Mouse (Mus musculus) hindbrain, embryonic 13.5 days (tissue): ENCODE measurements at regions not wholly inside any gene's neighbourhood (a gene's known extent, or its start where the extent isn't known, plus 50 kb on each side); places are given as distances from the start of the nearest gene placed in this dataset. TPM values are rescaled to one million over a fixed set of nuclear protein-coding genes. Genes with fewer than 3 reads are reported as not detected.

Source experiments
- ATAC-seq: fragments of 200-750 bp; cut with Nextera tagmentation; 2 replicates; pipeline ENCODE4 v1.8.0; 2017; ENCODE audit warnings: moderate TSS enrichment; ENCODE audit not compliant: low FRiP score
- H3K27ac ChIP-seq: fragments of 300-500 bp; sonication (generic); 2 replicates; pipeline ENCODE4 v1.5.1; 2015; ENCODE audit warnings: inconsistent platforms, mild to moderate bottlenecking, moderate library complexity
- H3K27me3 ChIP-seq: fragments of 300-500 bp; sonication (generic); 2 replicates; pipeline ENCODE4 v1.6.1; 2015; ENCODE audit warnings: mild to moderate bottlenecking, inconsistent platforms
- H3K36me3 ChIP-seq: fragments of 300-500 bp; sonication (generic); 2 replicates; pipeline ENCODE4 v1.6.1; 2015; ENCODE audit warnings: mild to moderate bottlenecking, inconsistent platforms
- H3K4me1 ChIP-seq: fragments of 300-500 bp; sonication (generic); replicated peaks from 2 replicates; pipeline ENCODE4 v1.6.1; 2015; ENCODE audit warnings: inconsistent platforms
- H3K4me2 ChIP-seq: fragments of 300-500 bp; sonication (generic); 2 replicates; pipeline ENCODE4 v1.6.1; 2015; ENCODE audit warnings: inconsistent platforms, mild to moderate bottlenecking, moderate library complexity
- H3K4me3 ChIP-seq: fragments of 300-500 bp; sonication (generic); 2 replicates; pipeline ENCODE4 v1.5.1; 2015; ENCODE audit warnings: mild to moderate bottlenecking, inconsistent platforms
- H3K9ac ChIP-seq: fragments of 300-500 bp; sonication (generic); 2 replicates; pipeline ENCODE4 v1.6.1; 2015; ENCODE audit warnings: mild to moderate bottlenecking, inconsistent platforms
- H3K9me3 ChIP-seq: fragments of 300-500 bp; sonication (generic); 2 replicates; pipeline ENCODE4 v1.6.1; 2016; ENCODE audit warnings: inconsistent platforms
- WGBS: fragments of 180-500 bp; shearing (Covaris S2); methylation state at CpG from one replicate; pipeline ENCODE4 v1.1.7; 2015; 5-methylcytosine and 5-hydroxymethylcytosine counted together
- microRNA counts: library from miRNA; unstranded; fragments of <30 nt; microRNA quantifications from one replicate; lab custom pipeline; 2016
- microRNA-seq: library from miRNA; unstranded; fragments of <30 nt; microRNA quantifications from one replicate; pipeline ENCODE4, GENCODE M21; 2016

DNA sequence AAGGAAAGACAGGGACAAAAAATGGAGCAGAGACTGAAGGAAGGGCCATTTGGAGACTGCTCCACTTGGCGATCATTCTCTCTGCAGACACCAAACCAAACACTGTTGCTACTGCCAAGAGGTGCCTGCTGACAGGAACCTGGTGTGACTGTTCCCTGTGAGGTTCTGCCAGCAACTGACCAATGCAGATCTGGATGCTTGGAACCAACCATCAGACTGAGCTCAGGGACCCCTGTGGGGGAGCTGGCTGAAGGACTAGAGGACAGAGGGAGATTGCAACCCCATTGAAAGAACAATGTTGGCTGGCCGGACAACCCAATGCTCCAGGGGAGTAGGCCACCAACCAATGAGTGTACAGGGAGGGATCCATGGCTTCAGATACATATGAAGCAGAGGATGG lies 139.2 kb upstream of the Cep126 start:
- 90% methylated on average over 2 of the region's 2 CpGs for WGBS
- no peak overlapping the region for H3K4me2 ChIP-seq

DNA sequence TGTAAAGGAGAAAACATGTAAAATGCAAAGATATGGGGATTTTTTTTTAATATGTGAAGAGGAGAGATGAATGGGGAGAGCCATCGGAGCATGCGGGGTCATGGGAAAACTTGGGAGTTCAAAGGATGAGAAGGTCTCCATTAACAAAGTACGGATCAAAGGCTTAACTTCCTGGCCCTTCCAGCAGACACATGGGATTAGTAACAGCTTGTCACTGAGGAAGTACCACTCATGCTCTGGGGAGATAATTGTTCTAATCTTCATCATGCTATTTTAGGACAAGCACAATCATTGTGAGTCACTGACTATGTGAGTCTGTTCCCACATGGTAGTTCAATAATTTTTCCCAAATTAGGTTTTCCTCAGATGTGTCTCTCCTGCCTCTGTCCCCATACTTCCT lies 115.4 kb upstream of the Cep126 start:
- no peak overlapping the region for H3K27ac ChIP-seq
- no peak overlapping the region for H3K4me3 ChIP-seq
- no peak overlapping the region for H3K9ac ChIP-seq
- no peak overlapping the region for H3K4me2 ChIP-seq
- WGBS = 85% methylated on average over 3 of the region's 3 CpGs
- no peaks in the 10 kb centered on the region for H3K9me3 ChIP-seq
- H3K4me1 ChIP-seq = no peaks in the 10 kb centered on the region
- H3K36me3 ChIP-seq = no peaks in the 10 kb centered on the region
- no peaks in the 10 kb centered on the region for H3K27me3 ChIP-seq
- ATAC-seq = no peak

More for the DNA sequence above, 139.2 kb upstream of the Cep126 start:
- Histone ChIP-seq H3K27ac (no peak overlapping the region), H3K9ac (no peak overlapping the region), H3K36me3 (no peaks in the 10 kb centered on the region), H3K4me3 (no peak overlapping the region), H3K9me3 (no peaks in the 10 kb centered on the region), H3K4me1 (no peaks in the 10 kb centered on the region), H3K27me3 (no peaks in the 10 kb centered on the region)
- no peak for ATAC-seq

DNA sequence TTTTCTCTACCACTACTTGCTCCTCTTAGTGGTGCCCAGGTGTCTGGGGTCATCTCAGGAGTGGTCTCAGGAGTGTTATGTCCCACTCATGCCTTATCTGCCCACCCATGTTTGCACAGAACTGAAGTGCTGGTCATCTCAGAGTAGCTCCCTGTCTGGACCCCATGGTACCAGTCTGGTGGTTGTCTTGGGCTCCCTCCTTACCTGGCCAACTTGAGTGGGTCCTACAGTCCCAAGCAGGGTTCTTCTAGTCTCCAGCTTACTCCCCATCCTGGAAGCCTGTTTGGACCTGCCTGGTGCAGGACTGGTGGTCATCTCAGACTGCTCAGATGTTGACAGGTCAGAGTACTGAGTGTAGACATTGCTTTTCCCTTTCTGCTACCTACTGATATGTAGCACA lies 94.0 kb upstream of the Cep126 start:
- H3K27me3 ChIP-seq = no peaks in the 10 kb centered on the region
- ATAC-seq = no peak
- H3K4me3 ChIP-seq = no peak overlapping the region
- H3K4me2 ChIP-seq = no peak overlapping the region
- no peak overlapping the region for H3K9ac ChIP-seq
- no peaks in the 10 kb centered on the region for H3K9me3 ChIP-seq
- no peaks in the 10 kb centered on the region for H3K36me3 ChIP-seq
- no peaks in the 10 kb centered on the region for H3K4me1 ChIP-seq
- no peak overlapping the region for H3K27ac ChIP-seq

DNA sequence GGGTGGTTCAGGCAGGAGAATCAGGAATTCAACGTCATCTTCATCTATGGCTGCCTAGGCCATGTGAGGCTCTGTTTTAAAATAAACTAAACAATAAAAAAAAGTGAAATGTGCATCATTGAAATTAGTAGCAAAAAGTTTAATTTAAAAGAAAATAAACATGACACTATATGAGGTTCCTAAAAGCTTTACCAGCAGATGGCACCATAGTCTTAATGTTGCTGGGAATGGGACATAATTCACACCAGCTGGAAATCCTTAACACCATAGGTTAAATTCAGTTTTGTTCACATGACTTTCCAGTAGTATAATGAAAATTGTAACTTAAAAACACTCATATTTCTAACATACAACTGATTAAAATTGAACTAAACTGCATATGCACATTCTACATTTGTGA lies 92.3 kb upstream of the Cep126 start:
- H3K9ac ChIP-seq = no peak overlapping the region
- no peaks in the 10 kb centered on the region for H3K9me3 ChIP-seq
- WGBS = 42% methylated on average over 1 of the region's 1 CpGs
- H3K27ac ChIP-seq = no peak overlapping the region
- no peaks in the 10 kb centered on the region for H3K36me3 ChIP-seq
- H3K4me3 ChIP-seq = no peak overlapping the region
- H3K27me3 ChIP-seq = no peaks in the 10 kb centered on the region
- no peak overlapping the region for H3K4me2 ChIP-seq
- peak; percentile 63; the same call in 1 of the 2 replicates for ATAC-seq
- no peaks in the 10 kb centered on the region for H3K4me1 ChIP-seq

DNA sequence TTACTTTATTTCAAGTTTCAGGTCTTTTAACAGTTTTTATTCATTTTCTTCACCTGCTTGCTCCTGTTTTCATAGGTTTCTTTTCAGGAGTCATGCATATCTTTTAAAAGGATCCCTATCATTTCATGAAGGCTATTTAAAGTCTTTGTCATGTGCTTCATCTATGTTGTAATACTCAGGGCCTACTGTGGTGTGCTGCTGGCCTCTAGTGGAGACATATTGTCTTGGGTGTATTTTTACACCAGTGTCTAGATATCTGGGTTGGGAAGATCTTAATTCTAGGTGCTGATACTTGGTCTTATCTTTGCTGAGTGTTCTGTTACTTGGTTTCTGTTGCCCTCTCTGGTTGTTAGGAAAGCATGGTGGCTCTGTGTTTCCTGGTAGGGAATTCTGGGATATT lies 74.8 kb upstream of the Cep126 start:
- no peaks in the 10 kb centered on the region for H3K27me3 ChIP-seq
- H3K9me3 ChIP-seq = no peaks in the 10 kb centered on the region
- ATAC-seq = peak; percentile 66; the same call in 1 of the 2 replicates
- no peak overlapping the region for H3K4me3 ChIP-seq
- H3K9ac ChIP-seq = no peak overlapping the region
- H3K36me3 ChIP-seq = no peaks in the 10 kb centered on the region
- H3K4me2 ChIP-seq = no peak overlapping the region
- no peaks in the 10 kb centered on the region for H3K4me1 ChIP-seq
- no peak overlapping the region for H3K27ac ChIP-seq

DNA sequence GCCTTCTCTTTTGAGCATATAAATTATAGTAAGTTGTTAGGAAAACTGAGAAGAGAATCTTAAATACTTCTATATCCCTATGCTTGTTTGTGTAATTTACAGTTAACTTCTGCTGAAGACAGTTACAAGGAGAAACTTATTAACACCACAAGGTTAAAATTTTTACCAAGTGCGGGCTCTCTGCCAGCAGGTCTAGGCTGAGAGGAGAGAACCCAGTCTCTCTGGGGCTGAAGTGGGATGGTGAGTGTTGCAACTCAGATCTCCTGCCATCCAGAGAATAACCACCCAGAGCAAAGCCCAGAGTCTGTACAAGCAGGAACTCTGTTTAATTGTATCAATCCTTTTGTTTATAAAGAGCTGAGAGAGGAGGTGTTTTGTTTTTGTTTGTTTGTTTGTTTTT lies 51.3 kb upstream of the Cep126 start:
- Histone ChIP-seq H3K27me3 (no peaks in the 10 kb centered on the region), H3K4me1 (no peaks in the 10 kb centered on the region), H3K4me2 (no peak overlapping the region), H3K36me3 (no peaks in the 10 kb centered on the region), H3K9ac (no peak overlapping the region), H3K4me3 (no peak overlapping the region), H3K9me3 (no peaks in the 10 kb centered on the region), H3K27ac (no peak overlapping the region)
- ATAC-seq = no peak
- 80% methylated on average over 1 of the region's 1 CpGs for WGBS

MicroRNA genes in the stretch of these regions (microRNA counts, 519-probe panel; counts per million panel counts)
- 51.3 counts per million for microRNA mmu-miR-1899 (lab: Ali Mortazavi, UCI)

Small RNA genes lying in the stretch of these regions (microRNA-seq; reads per million reads assigned to microRNA genes)
- gene Mir1899 = not detected
